Mouse (Mus musculus): ENCODE data around the gene Dntt. TPM values are rescaled to one million over a fixed set of nuclear protein-coding genes. Genes with fewer than 3 reads are reported as not detected.

Gene Dntt
- total RNA-seq (2023) = 1.7 TPM

DNA sequence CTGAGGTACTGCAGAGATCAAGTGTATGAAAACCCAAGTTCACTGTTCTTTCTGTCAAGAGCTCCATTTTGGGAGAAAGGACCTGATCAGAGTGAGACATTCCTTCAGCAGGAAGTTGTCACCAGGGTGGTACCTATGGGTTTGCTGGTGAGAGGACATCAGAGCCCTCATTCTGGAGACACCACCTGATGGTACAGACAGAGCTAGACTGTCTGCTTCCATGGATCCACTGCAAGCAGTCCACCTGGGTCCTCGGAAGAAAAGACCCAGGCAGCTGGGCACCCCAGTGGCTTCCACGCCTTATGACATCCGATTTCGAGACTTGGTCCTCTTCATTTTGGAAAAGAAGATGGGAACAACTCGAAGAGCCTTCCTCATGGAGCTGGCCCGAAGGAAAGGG lies at the start of gene Dntt:
TSS of gene Dntt (plus strand) at position 57 of the 400 bp plus-strand sequence.

GRCm38 (mm10) chr19:40994057-40994585 lies 35.0 kb upstream of the Dntt start, which contains the start of gene Blnk:
TSS of gene Blnk (minus strand) at chr19:40994535.

GRCm38 (mm10) chr19:41076906-41077305 lies 47.8 kb downstream of the Dntt start, which contains the start of gene Opalin:
TSS of gene Opalin (minus strand) at chr19:41077113.

Other genes starting within 250 kb of the Dntt start
- gene Ccnj, start 198.0 kb upstream of the Dntt start, total RNA-seq (2023) = 6.2 TPM
- 17.2 TPM for gene Zfp518a, start 134.6 kb upstream of the Dntt start, total RNA-seq (2023)
- 31.7 TPM for gene Blnk, start 34.7 kb upstream of the Dntt start, total RNA-seq (2023)
- not detected for gene Opalin, start 47.8 kb downstream of the Dntt start, total RNA-seq (2023)
- not detected for gene Tll2, start 177.6 kb downstream of the Dntt start, total RNA-seq (2023)
- gene Tm9sf3, start 234.7 kb downstream of the Dntt start, total RNA-seq (2023) = 92.4 TPM

All from CD4-positive naive resting alpha-beta T cell, adult 76 days (primary cell).